Mouse (Mus musculus) kidney, adult 2 months (tissue): Measurements from ENCODE around the gene Rnf20.

Experiments used
- CTCF ChIP-seq: fragments of 200-500 bp; conservative IDR thresholded peaks from 2 replicates; pipeline ENCODE4 v1.5.1; 2011; ENCODE audit warnings: low read depth, mild to moderate bottlenecking, control low read depth, low read length, moderate library complexity, mixed read lengths; ENCODE audit not compliant: insufficient read depth, insufficient read length
- POLR2A ChIP-seq: fragments of 200-500 bp; IDR thresholded peaks from one replicate; pipeline ENCODE4 v1.6.1; 2011; ENCODE audit warnings: low read depth, low read length, control low read depth

GRCm38 (mm10) chr4:49661664-49662063 lies 29.9 kb downstream of the Rnf20 start:
- TF ChIP-seq CTCF (no peak), POLR2A (no peak)
